Mouse (Mus musculus) neural tube, embryonic 14.5 days (tissue): ENCODE data around the gene Gse1. TPM values are rescaled to one million over a fixed set of nuclear protein-coding genes. Genes with fewer than 3 reads are reported as not detected.

Experiments
- ATAC-seq: fragments of 200-750 bp; cut with Nextera tagmentation; 2 replicates; pipeline ENCODE4 v1.8.0; 2017; ENCODE audit warnings: low read depth, mild to moderate bottlenecking, moderate TSS enrichment, moderate library complexity
- H3K27ac ChIP-seq: fragments of 300-500 bp; sonication (generic); 2 replicates; pipeline ENCODE4 v1.5.1; 2014; ENCODE audit warnings: low read depth, mild to moderate bottlenecking, control low read depth, low read length, moderate library complexity, mixed read lengths
- H3K27me3 ChIP-seq: fragments of 300-500 bp; sonication (generic); 2 replicates; pipeline ENCODE4 v1.6.1; 2014; ENCODE audit warnings: low read length; ENCODE audit not compliant: control insufficient read depth, insufficient read depth
- H3K36me3 ChIP-seq: fragments of 300-500 bp; sonication (generic); 2 replicates; pipeline ENCODE4 v1.6.1; 2014; ENCODE audit warnings: low read length, mixed read lengths; ENCODE audit not compliant: control insufficient read depth, insufficient read depth
- H3K4me1 ChIP-seq: fragments of 300-500 bp; sonication (generic); 2 replicates; pipeline ENCODE4 v1.6.1; 2014; ENCODE audit warnings: low read length; ENCODE audit not compliant: control insufficient read depth, insufficient read depth
- H3K4me2 ChIP-seq: fragments of 300-500 bp; sonication (generic); 2 replicates; pipeline ENCODE4 v1.6.1; 2014; ENCODE audit warnings: mild to moderate bottlenecking, low read depth, low read length, control low read depth
- H3K4me3 ChIP-seq: fragments of 300-500 bp; sonication (generic); 2 replicates; pipeline ENCODE4 v1.5.1; 2014; ENCODE audit warnings: low read depth, low read length, control low read depth, mixed read lengths
- H3K9ac ChIP-seq: fragments of 300-500 bp; sonication (generic); replicated peaks from 2 replicates; pipeline ENCODE4 v1.6.1; 2014; ENCODE audit warnings: low read depth, mild to moderate bottlenecking, control low read depth, low read length, mixed read lengths
- H3K9me3 ChIP-seq: fragments of 300-500 bp; sonication (generic); 2 replicates; pipeline ENCODE4 v1.6.1; 2016; ENCODE audit warnings: low read length; ENCODE audit not compliant: control insufficient read depth
- WGBS: fragments of 180-500 bp; shearing (Covaris S2); extraction: QIAGEN DNeasy Blood & Tissue Kit; methylation state at CpG from one replicate; pipeline ENCODE4 v1.1.7; 2014; 5-methylcytosine and 5-hydroxymethylcytosine counted together
- polyA plus RNA-seq: library from polyadenylated mRNA; unstranded; fragments of >200 nt; fragmentation: Nextera tagmentation; extraction: Ambion mirVana; gene quantifications from 2 replicates; pipeline ENCODE4 v1.2.1, GENCODE M21; 2014

The Gse1 gene
- polyA plus RNA-seq, 1 experiment from 2014 or later: 23.3 TPM

- Histone ChIP-seq H3K4me2 (peak overlapping the region; percentile 40), H3K4me1 (peaks cover 70% of the 10 kb centered on the region), H3K27me3 (no peaks in the 10 kb centered on the region), H3K9ac (peak overlapping the region; percentile 43), H3K36me3 (no peaks in the 10 kb centered on the region), H3K27ac (peak overlapping the region; percentile 88), H3K9me3 (no peaks in the 10 kb centered on the region), H3K4me3 (no peak overlapping the region; the same call in 1 of the 2 replicates)
- ATAC-seq: peak; percentile 32
- WGBS: 5% methylated on average over 11 of the region's 11 CpGs
Observed at GRCm38 (mm10) chr8:120549922-120550321, 321.7 kb downstream of the Gse1 start.

- no peaks in the 10 kb centered on the region for H3K27me3 ChIP-seq
- H3K4me2 ChIP-seq: 0 out of 2 replicates have a peak overlapping the region, but pooled peaks have one; percentile 40
- no peak overlapping the region for H3K4me3 ChIP-seq
- peaks cover 73% of the 10 kb centered on the region for H3K4me1 ChIP-seq
- peak overlapping the region; percentile 43; the same call in 1 of the 2 replicates for H3K9ac ChIP-seq
- no peaks in the 10 kb centered on the region for H3K36me3 ChIP-seq
- ATAC-seq: no peak
- 11% methylated on average over 12 of the region's 12 CpGs for WGBS
- H3K27ac ChIP-seq: peak overlapping the region; percentile 88
- H3K9me3 ChIP-seq: no peaks in the 10 kb centered on the region
Observed at GRCm38 (mm10) chr8:120550430-120550829, 322.2 kb downstream of the Gse1 start.

- WGBS: 61% methylated on average over 11 of the region's 11 CpGs
- Histone ChIP-seq H3K4me1 (peaks cover 74% of the 10 kb centered on the region), H3K9me3 (no peaks in the 10 kb centered on the region), H3K9ac (no peak overlapping the region), H3K4me3 (no peak overlapping the region), H3K27ac (peak overlapping the region; percentile 88), H3K36me3 (no peaks in the 10 kb centered on the region), H3K27me3 (no peaks in the 10 kb centered on the region), H3K4me2 (peak overlapping the region; percentile 16; the same call in 1 of the 2 replicates)
- ATAC-seq: no peak
Observed at GRCm38 (mm10) chr8:120550937-120551676, 322.9 kb downstream of the Gse1 start.

- Histone ChIP-seq H3K4me2 (no peak overlapping the region), H3K27me3 (no peaks in the 10 kb centered on the region), H3K4me1 (peaks cover 79% of the 10 kb centered on the region), H3K9me3 (no peaks in the 10 kb centered on the region), H3K4me3 (no peak overlapping the region), H3K9ac (no peak overlapping the region), H3K27ac (peak overlapping the region; percentile 12; the same call in 1 of the 2 replicates), H3K36me3 (no peaks in the 10 kb centered on the region)
- no peak for ATAC-seq
- WGBS: 83% methylated on average over 3 of the region's 3 CpGs
Observed at GRCm38 (mm10) chr8:120551677-120551980, 323.4 kb downstream of the Gse1 start.

GRCm38 (mm10) chr8:120552509-120552908, 324.3 kb downstream of the Gse1 start:
- 88% methylated on average over 11 of the region's 11 CpGs for WGBS

GRCm38 (mm10) chr8:120553441-120554123, 325.3 kb downstream of the Gse1 start:
- Histone ChIP-seq H3K4me3 (no peak overlapping the region), H3K27ac (no peak overlapping the region), H3K4me2 (no peak overlapping the region), H3K9me3 (no peaks in the 10 kb centered on the region), H3K9ac (no peak overlapping the region), H3K4me1 (peaks cover 84% of the 10 kb centered on the region), H3K36me3 (no peaks in the 10 kb centered on the region), H3K27me3 (no peaks in the 10 kb centered on the region)
- ATAC-seq: no peak
- 87% methylated on average over 24 of the region's 24 CpGs for WGBS

More at GRCm38 (mm10) chr8:120552509-120552908, 324.3 kb downstream of the Gse1 start:
- Histone ChIP-seq H3K4me3 (no peak overlapping the region), H3K27ac (no peak overlapping the region), H3K9ac (no peak overlapping the region), H3K36me3 (no peaks in the 10 kb centered on the region), H3K4me2 (no peak overlapping the region), H3K9me3 (no peaks in the 10 kb centered on the region), H3K27me3 (no peaks in the 10 kb centered on the region), H3K4me1 (peaks cover 85% of the 10 kb centered on the region)
- ATAC-seq: no peak

- Histone ChIP-seq H3K4me3 (no peak overlapping the region), H3K4me2 (no peak overlapping the region)
Observed at GRCm38 (mm10) chr8:120554466-120555039, 326.3 kb downstream of the Gse1 start.

GRCm38 (mm10) chr8:120556198-120556892, 328.1 kb downstream of the Gse1 start:
- Histone ChIP-seq H3K27ac (peak overlapping the region; percentile 60), H3K9me3 (no peaks in the 10 kb centered on the region), H3K9ac (0 out of 2 replicates have a peak overlapping the region, but pooled peaks have one; percentile 16), H3K36me3 (no peaks in the 10 kb centered on the region), H3K27me3 (no peaks in the 10 kb centered on the region), H3K4me2 (peak overlapping the region; percentile 11; the same call in 1 of the 2 replicates), H3K4me1 (peaks cover 85% of the 10 kb centered on the region), H3K4me3 (no peak overlapping the region)
- WGBS: 40% methylated on average over 20 of the region's 20 CpGs
- ATAC-seq: no peak

More at GRCm38 (mm10) chr8:120554466-120555039, 326.3 kb downstream of the Gse1 start:
- Histone ChIP-seq H3K9ac (no peak overlapping the region), H3K4me1 (peaks cover 85% of the 10 kb centered on the region), H3K27me3 (no peaks in the 10 kb centered on the region), H3K27ac (no peak overlapping the region), H3K9me3 (no peaks in the 10 kb centered on the region), H3K36me3 (no peaks in the 10 kb centered on the region)
- no peak for ATAC-seq
- WGBS: 87% methylated on average over 18 of the region's 18 CpGs
